Mouse (Mus musculus) E14TG2a.4 (cell line): ENCODE measurements at regions not wholly inside any gene's neighbourhood (a gene's known extent, or its start where the extent isn't known, plus 50 kb on each side); places are given as distances from the start of the nearest gene placed in this dataset.

Experiments
- H3K27me3 ChIP-seq: 2 replicates; pipeline ENCODE4 v1.6.1; 2014; ENCODE audit warnings: low read length, control low read depth; ENCODE audit not compliant: insufficient read depth
- H3K36me3 ChIP-seq: 2 replicates; pipeline ENCODE4 v1.6.1; 2014; ENCODE audit warnings: low read length, control low read depth; ENCODE audit not compliant: insufficient read depth
- H3K4me1 ChIP-seq: replicated peaks from 2 replicates; pipeline ENCODE4 v1.6.1; 2014; ENCODE audit warnings: low read depth, low read length, control low read depth
- H3K4me3 ChIP-seq: replicated peaks from 2 replicates; pipeline ENCODE4 v1.5.1; 2014; ENCODE audit warnings: mild to moderate bottlenecking, low read length
- H3K9me3 ChIP-seq: 2 replicates; pipeline ENCODE4 v1.6.1; 2014; ENCODE audit warnings: low read length, control low read depth
- CTCF ChIP-seq: conservative IDR thresholded peaks from 2 replicates; pipeline ENCODE4 v1.5.1; 2014; ENCODE audit warnings: low read length
- NANOG ChIP-seq: IDR thresholded peaks from 2 replicates; pipeline ENCODE4 v1.6.1; 2014; ENCODE audit warnings: borderline replicate concordance, low read length, mixed read lengths
- POU5F1 ChIP-seq: IDR thresholded peaks from 2 replicates; pipeline ENCODE4 v1.6.1; 2014; ENCODE audit warnings: low read length, borderline replicate concordance

GRCm38 (mm10) chr14:102013238-102013637 is 283.5 kb downstream of the Lmo7 start:
- TF ChIP-seq CTCF (no peak), POU5F1 (no peak), NANOG (no peak)
- Histone ChIP-seq H3K4me1 (no peaks in the 10 kb centered on the region), H3K27me3 (no peaks in the 10 kb centered on the region), H3K4me3 (no peak overlapping the region), H3K36me3 (no peaks in the 10 kb centered on the region), H3K9me3 (no peaks in the 10 kb centered on the region)

DNA sequence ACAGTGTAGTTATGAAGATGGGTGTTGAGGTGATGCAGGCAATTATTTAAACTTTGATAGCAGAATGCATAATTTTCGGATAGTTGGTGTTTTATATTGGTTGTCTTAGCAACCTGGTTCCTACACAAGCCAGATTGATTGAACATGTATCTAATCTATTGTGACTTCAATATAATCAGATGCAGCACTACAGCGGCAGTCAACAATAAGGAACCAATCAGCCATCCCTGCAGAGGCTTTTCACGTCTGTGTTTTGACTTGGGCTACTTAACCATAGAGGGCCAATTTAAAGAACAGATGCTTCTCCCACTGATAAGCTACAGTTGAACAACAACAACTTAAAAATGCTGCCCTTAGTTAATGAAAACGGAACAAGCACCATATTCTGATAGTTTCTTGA is 267.8 kb downstream of the Lmo7 start:
- Histone ChIP-seq H3K4me3 (no peak overlapping the region), H3K4me1 (no peaks in the 10 kb centered on the region), H3K9me3 (no peaks in the 10 kb centered on the region), H3K36me3 (no peaks in the 10 kb centered on the region), H3K27me3 (no peaks in the 10 kb centered on the region)
- TF ChIP-seq POU5F1, result no peak
- TF ChIP-seq NANOG, result no peak
- no peak for TF ChIP-seq CTCF

DNA sequence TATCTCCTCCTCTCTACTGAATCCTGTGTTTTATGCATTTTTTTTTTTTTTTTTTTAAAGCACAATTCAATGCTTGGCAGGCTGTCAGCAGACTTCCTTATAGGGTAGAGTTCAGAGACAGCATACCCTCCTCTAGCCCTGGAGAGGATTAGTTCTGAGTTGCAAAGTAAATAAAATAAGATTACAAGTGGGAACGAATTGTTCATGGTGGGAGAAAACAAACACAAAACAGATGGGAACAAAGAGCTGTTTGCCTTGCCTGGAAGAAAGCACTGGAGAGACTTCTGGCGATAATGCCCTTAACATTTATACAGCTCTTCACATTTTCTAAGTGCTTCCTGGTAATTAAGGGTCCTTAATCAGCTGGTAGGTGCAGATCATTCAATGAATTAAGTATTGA is 254.6 kb downstream of the Lmo7 start:
- H3K4me3 ChIP-seq, result no peak overlapping the region
- H3K36me3 ChIP-seq, result no peaks in the 10 kb centered on the region
- no peaks in the 10 kb centered on the region for H3K9me3 ChIP-seq
- no peaks in the 10 kb centered on the region for H3K27me3 ChIP-seq
- H3K4me1 ChIP-seq, result peaks cover 2% of the 10 kb centered on the region
- TF ChIP-seq POU5F1 (no peak), CTCF (no peak), NANOG (no peak)
